Mouse (Mus musculus) thymus, adult 2 months (tissue): ENCODE results near the gene Ccm2l. TPM values are rescaled to one million over a fixed set of nuclear protein-coding genes. Genes with fewer than 3 reads are reported as not detected.

ENCODE experiments used
- DNase-seq: peaks from one replicate; pipeline ENCODE4 v3.0.0; 2021
- H3K27ac ChIP-seq: fragments of 200-500 bp; 2 replicates; pipeline ENCODE4 v1.5.1; 2012; ENCODE audit warnings: low read length, control low read depth; ENCODE audit not compliant: control insufficient read depth, insufficient read depth
- H3K27me3 ChIP-seq: fragments of 200-500 bp; 2 replicates; pipeline ENCODE4 v1.6.1; 2012; ENCODE audit warnings: mild to moderate bottlenecking, low read length, moderate library complexity, mixed read lengths; ENCODE audit not compliant: control insufficient read depth, insufficient read depth
- H3K36me3 ChIP-seq: fragments of 200-500 bp; 2 replicates; pipeline ENCODE4 v1.6.1; 2012; ENCODE audit warnings: mild to moderate bottlenecking, low read length, moderate library complexity; ENCODE audit not compliant: control insufficient read depth, insufficient read depth
- H3K4me1 ChIP-seq: fragments of 200-500 bp; replicated peaks from 2 replicates; pipeline ENCODE4 v1.6.1; 2012; ENCODE audit warnings: low read length; ENCODE audit not compliant: control insufficient read depth, insufficient read depth
- H3K4me3 ChIP-seq: fragments of 200-500 bp; 2 replicates; pipeline ENCODE4 v1.5.1; 2012; ENCODE audit warnings: mild to moderate bottlenecking, low read length, control low read depth, moderate library complexity; ENCODE audit not compliant: control insufficient read depth, insufficient read depth
- CTCF ChIP-seq: fragments of 200-500 bp; IDR thresholded peaks from 2 replicates; pipeline ENCODE4 v1.5.1; 2012; ENCODE audit warnings: mild to moderate bottlenecking, control low read depth, low read length, moderate library complexity, borderline replicate concordance; ENCODE audit not compliant: control insufficient read depth, poor library complexity, insufficient read depth; ENCODE audit errors: extremely low read depth
- POLR2A ChIP-seq: fragments of 200-500 bp; IDR thresholded peaks from 2 replicates; pipeline ENCODE4 v1.6.1; 2012; ENCODE audit warnings: mild to moderate bottlenecking, low read length, control low read depth, moderate library complexity; ENCODE audit not compliant: control insufficient read depth, poor library complexity, insufficient read depth; ENCODE audit errors: extremely low read depth
- WGBS: fragments of 180-500 bp; shearing (Covaris S2); methylation state at CpG from one replicate; pipeline ENCODE4 v1.1.7; 2018; 5-methylcytosine and 5-hydroxymethylcytosine counted together
- polyA plus RNA-seq: library from polyadenylated mRNA; depleted of rRNA; stranded (reverse); fragments of >200 nt; gene quantifications from 2 replicates; pipeline ENCODE4 v1.2.3, GENCODE M21; 2012

The Ccm2l gene
- polyA plus RNA-seq, 1 experiment, result 9.2 TPM

DNA sequence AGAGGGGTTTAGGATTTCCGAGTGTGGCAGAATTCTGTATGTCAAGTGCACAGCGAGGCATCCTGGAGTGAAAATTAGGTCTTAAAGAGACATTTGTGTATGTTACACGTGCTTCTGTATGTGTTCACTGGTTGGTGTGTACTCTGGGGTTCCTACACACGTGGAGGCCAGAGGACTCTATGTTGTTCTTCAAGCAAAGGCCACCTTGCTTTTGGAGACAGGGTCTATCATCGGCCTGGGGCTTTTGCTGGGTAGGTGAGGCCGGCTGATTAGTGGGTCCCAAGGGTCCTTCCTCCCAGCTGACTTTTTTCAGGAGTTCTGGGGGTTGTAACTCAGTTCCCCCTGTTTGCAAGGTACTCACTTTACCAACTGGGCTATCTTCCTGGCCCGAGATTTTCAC, 43.8 kb downstream of the Ccm2l start:
- no peak for TF ChIP-seq POLR2A
- no peak for TF ChIP-seq CTCF
- Histone ChIP-seq H3K36me3 (no peaks in the 10 kb centered on the region), H3K27ac (no peak overlapping the region), H3K4me1 (peaks cover 7% of the 10 kb centered on the region), H3K4me3 (no peak overlapping the region), H3K27me3 (peaks cover 4% of the 10 kb centered on the region; the same call in 1 of the 2 replicates)
- no peak for DNase-seq
- WGBS, result 92% methylated on average over 7 of the region's 7 CpGs

DNA sequence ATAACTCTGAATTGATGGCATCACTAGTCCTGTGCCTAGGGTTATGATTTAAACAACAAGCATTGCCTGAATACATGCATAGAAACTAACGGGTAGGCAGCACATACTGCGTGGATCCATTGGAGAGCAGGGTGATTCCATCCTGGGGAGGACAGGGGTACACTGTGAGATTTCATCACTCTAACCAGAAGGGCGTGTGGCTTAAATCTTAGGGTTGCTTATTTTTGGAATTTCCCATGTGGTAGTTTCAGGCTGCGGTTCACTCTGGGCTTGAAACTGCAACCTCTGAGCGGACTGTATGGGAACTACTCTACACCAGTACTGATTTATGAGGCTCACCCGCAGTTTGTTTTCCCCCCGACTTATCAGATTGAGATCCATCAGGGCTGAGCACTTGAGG, 45.5 kb downstream of the Ccm2l start:
- H3K27ac ChIP-seq, result no peak overlapping the region
- 82% methylated on average over 7 of the region's 7 CpGs for WGBS
- no peak for TF ChIP-seq CTCF
- peaks cover 4% of the 10 kb centered on the region; the same call in 1 of the 2 replicates for H3K27me3 ChIP-seq
- no peaks in the 10 kb centered on the region for H3K36me3 ChIP-seq
- H3K4me1 ChIP-seq, result peaks cover 11% of the 10 kb centered on the region
- H3K4me3 ChIP-seq, result no peak overlapping the region
- no peak for DNase-seq

DNA sequence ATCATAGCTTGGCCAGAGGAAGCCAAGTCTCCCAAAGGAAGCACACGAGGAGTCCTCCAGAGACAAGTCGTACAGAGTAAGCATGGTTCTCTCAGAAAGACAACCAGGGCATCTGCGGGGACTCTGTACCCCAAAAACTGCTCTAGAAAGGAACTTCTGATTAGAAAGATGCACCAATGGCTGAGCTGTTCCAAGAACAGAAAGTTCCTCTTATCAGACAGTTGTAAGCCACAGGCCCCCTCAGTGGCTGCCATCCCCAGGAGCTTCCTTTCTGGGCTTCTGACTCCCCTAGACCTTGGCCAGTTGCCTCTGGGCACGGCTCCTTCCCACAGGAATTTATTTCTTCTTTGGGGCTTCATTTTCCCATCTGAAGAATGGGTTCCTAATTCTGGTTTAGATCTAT, 49.9 kb downstream of the Ccm2l start:
- no peak for TF ChIP-seq CTCF
- no peak for TF ChIP-seq POLR2A
- WGBS, result 17% methylated on average over 4 of the region's 4 CpGs
- Histone ChIP-seq H3K36me3 (no peaks in the 10 kb centered on the region), H3K27me3 (no peaks in the 10 kb centered on the region), H3K4me3 (no peak overlapping the region), H3K4me1 (peaks cover 11% of the 10 kb centered on the region), H3K27ac (no peak overlapping the region; the same call in 1 of the 2 replicates)
- no peak for DNase-seq

DNA sequence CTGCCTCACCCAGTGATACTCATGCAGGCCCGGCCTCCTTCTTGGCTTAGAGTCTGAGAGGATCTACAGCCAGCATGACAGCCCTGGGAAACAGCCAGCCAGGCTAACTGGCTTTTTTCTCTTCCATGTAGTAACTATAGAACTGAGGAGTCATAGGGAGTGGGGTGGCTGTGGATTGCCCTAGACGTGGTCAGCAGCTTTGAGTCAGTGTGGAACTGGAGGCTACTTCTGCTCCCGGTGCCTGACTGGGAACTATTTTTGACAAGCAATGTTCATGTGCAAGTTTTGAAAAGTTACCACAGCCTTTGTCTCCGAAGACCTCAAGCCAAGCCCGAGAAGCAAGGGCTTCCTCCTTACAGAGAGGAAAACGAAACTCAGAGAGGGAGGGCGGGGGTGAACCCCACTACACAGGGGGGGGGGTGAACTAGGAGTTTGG, 51.3 kb downstream of the Ccm2l start:
- 5% methylated on average over 7 of the region's 7 CpGs for WGBS
- Histone ChIP-seq H3K4me1 (peaks cover 11% of the 10 kb centered on the region), H3K27ac (peak overlapping the region; percentile 79), H3K4me3 (no peak overlapping the region), H3K36me3 (no peaks in the 10 kb centered on the region), H3K27me3 (no peaks in the 10 kb centered on the region)
- no peak for TF ChIP-seq CTCF
- TF ChIP-seq POLR2A, result no peak
- peak; percentile 30 for DNase-seq

DNA sequence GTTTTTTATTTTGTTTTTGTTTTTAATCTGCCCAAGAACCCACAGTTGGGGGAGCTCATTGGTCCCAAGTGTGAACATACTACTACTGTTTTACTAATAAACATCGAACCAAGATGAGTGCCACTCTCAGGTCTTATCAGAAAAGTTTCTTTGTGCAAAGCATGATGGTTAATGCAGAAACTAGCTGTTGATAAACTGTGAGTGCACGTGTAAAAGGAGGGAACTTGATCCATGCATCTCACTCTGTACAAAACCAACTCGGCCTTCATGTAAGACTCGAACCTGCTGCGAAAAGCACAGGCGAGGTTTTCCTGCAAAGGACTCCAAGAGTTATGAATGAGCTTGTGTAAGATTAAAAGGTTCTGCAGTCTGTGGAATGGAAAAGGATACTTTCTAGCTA, 53.7 kb downstream of the Ccm2l start:
- WGBS, result 95% methylated on average over 6 of the region's 6 CpGs
- H3K36me3 ChIP-seq, result no peaks in the 10 kb centered on the region
- H3K4me3 ChIP-seq, result no peak overlapping the region

DNA sequence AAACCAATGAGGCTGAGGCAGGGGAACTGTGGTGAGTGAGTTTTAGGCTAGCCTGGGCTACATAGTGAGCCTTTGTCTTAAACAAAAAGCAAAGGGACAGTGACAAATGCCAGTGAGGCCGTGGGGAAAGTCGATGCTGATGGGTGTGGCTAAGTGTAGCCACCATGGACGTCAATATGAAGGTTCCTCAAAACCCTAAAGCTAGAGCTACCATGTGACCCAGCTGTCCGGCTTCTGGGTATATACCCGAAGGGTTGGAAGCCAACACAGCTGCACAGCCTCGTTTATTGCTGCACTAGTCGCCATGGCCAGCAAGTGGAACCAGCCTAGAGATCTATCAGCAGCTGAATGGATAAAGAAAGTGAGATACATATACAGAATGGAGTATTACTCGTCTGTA, 54.4 kb downstream of the Ccm2l start:
- WGBS, result 60% methylated on average over 8 of the region's 8 CpGs
- Histone ChIP-seq H3K36me3 (no peaks in the 10 kb centered on the region), H3K4me1 (peaks cover 11% of the 10 kb centered on the region), H3K4me3 (no peak overlapping the region), H3K27ac (no peak overlapping the region), H3K27me3 (no peaks in the 10 kb centered on the region)
- TF ChIP-seq CTCF, result no peak
- TF ChIP-seq POLR2A, result no peak
- DNase-seq, result no peak

More for the DNA sequence above, 53.7 kb downstream of the Ccm2l start:
- Histone ChIP-seq H3K27me3 (no peaks in the 10 kb centered on the region), H3K4me1 (peaks cover 11% of the 10 kb centered on the region), H3K27ac (no peak overlapping the region)
- DNase-seq, result no peak
- TF ChIP-seq POLR2A (no peak), CTCF (no peak)

DNA sequence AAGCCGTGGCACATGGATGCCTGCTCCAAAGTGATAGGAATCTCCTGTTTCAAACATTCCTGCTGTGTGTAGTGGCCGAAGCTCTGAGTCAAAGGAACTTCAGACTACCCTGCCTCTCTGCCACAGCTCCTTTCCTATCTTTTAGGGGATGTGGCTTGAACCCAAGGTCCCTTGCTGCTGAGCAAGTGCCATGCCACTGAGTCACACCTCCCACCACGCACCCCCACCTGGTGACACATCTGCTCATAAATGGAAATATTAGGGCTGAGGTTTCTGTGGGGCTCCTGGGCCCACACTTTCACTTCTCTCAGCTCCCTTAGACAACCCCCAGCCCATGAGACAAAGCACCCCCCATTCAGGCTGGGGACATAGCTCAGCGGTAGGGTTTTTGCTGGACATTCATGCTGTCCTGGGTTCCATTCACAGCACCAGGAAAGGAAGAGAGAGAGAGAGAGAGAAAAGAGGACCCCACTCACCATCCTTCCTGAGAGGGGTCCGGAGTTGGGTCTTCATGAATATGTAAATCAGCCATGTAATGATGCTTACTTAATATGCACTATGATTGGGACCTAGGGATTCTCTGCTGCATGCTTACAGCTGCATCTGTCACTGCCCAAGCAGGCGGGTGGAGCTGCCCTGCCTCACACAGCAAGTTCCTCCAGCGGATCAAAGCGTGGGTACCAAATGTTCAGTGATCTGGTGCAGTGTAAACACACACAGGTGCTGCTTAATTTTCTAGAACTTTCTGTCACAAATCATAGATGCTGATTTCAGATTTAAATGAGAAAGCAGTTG, 56.3 kb downstream of the Ccm2l start:
- DNase-seq, result no peak
- no peak overlapping the region for H3K4me3 ChIP-seq
- H3K36me3 ChIP-seq, result no peaks in the 10 kb centered on the region
- WGBS, result 59% methylated on average over 8 of the region's 8 CpGs
- TF ChIP-seq CTCF (no peak), POLR2A (no peak)
- peaks cover 8% of the 10 kb centered on the region for H3K4me1 ChIP-seq
- H3K27me3 ChIP-seq, result no peaks in the 10 kb centered on the region
- H3K27ac ChIP-seq, result no peak overlapping the region
